Mouse (Mus musculus) heart, embryonic 12.5 days (tissue): ENCODE measurements around the gene Fam47e. TPM values are rescaled to one million over a fixed set of nuclear protein-coding genes. Genes with fewer than 3 reads are reported as not detected.

Source experiments
- ATAC-seq: fragments of 200-750 bp; cut with Nextera tagmentation; 2 replicates; pipeline ENCODE4 v1.8.0; 2017; ENCODE audit warnings: moderate TSS enrichment, moderate library complexity; ENCODE audit not compliant: insufficient number of reproducible peaks, low FRiP score
- H3K27ac ChIP-seq: fragments of 300-500 bp; sonication (generic); 2 replicates; pipeline ENCODE4 v1.5.1; 2016; ENCODE audit warnings: mild to moderate bottlenecking, moderate library complexity; ENCODE audit not compliant: poor library complexity, severe bottlenecking
- H3K27me3 ChIP-seq: fragments of 300-500 bp; sonication (generic); replicated peaks from 2 replicates; pipeline ENCODE4 v1.6.1; 2016; ENCODE audit warnings: mild to moderate bottlenecking, moderate library complexity
- H3K36me3 ChIP-seq: fragments of 300-500 bp; sonication (generic); 2 replicates; pipeline ENCODE4 v1.6.1; 2016; ENCODE audit warnings: mild to moderate bottlenecking, moderate library complexity
- H3K4me1 ChIP-seq: fragments of 300-500 bp; sonication (generic); replicated peaks from 2 replicates; pipeline ENCODE4 v1.6.1; 2016; ENCODE audit warnings: mild to moderate bottlenecking
- H3K4me2 ChIP-seq: fragments of 300-500 bp; sonication (generic); 2 replicates; pipeline ENCODE4 v1.6.1; 2016; ENCODE audit warnings: mild to moderate bottlenecking, moderate library complexity
- H3K4me3 ChIP-seq: fragments of 300-500 bp; sonication (generic); 2 replicates; pipeline ENCODE4 v1.5.1; 2016; ENCODE audit warnings: mild to moderate bottlenecking
- H3K9ac ChIP-seq: fragments of 300-500 bp; sonication (generic); 2 replicates; pipeline ENCODE4 v1.6.1; 2016; ENCODE audit warnings: mild to moderate bottlenecking, moderate library complexity
- H3K9me3 ChIP-seq: fragments of 300-500 bp; sonication (generic); replicated peaks from 2 replicates; pipeline ENCODE4 v1.6.1; 2016; ENCODE audit warnings: mild to moderate bottlenecking, moderate library complexity
- WGBS: fragments of 180-500 bp; shearing (Covaris S2); methylation state at CpG from one replicate; pipeline ENCODE4 v1.1.7; 2016; 5-methylcytosine and 5-hydroxymethylcytosine counted together
- polyA plus RNA-seq: library from polyadenylated mRNA; unstranded; fragments of >200 nt; fragmentation: Nextera tagmentation; extraction: Ambion mirVana; gene quantifications from 2 replicates; pipeline ENCODE4 v1.2.1, GENCODE M21; 2016

Fam47e gene
- polyA plus RNA-seq, 1 experiment from 2014 or later: not detected

- Histone ChIP-seq H3K36me3 (peaks cover 15% of the 10 kb centered on the region), H3K27ac (peak within 1 kb of the TSS; percentile 80), H3K4me2 (peak within 1 kb of the TSS; percentile 73), H3K4me1 (peaks cover 21% of the 10 kb centered on the region), H3K27me3 (0 out of 2 replicates have a peak, but pooled peaks cover 9% of the 10 kb centered on the region), H3K9me3 (no peaks in the 10 kb centered on the region), H3K4me3 (peak within 1 kb of the TSS; percentile 67), H3K9ac (peak within 1 kb of the TSS; percentile 83)
- under 1% methylated on average over 69 of the region's 69 CpGs for WGBS
- ATAC-seq: peak; percentile 92
These were observed 48.1 kb downstream of the Fam47e start, which contains the start of gene Stbd1 for GRCm38 (mm10) chr5:92602691-92603690. Gene Stbd1 (plus strand): TSS chr5:92603041.

- peaks cover 15% of the 10 kb centered on the region for H3K36me3 ChIP-seq
- H3K4me2 ChIP-seq: peak overlapping the region; percentile 73
- peaks cover 21% of the 10 kb centered on the region for H3K4me1 ChIP-seq
- no peak for ATAC-seq
- peak overlapping the region; percentile 67 for H3K4me3 ChIP-seq
- H3K9me3 ChIP-seq: no peaks in the 10 kb centered on the region
- 0 out of 2 replicates have a peak, but pooled peaks cover 9% of the 10 kb centered on the region for H3K27me3 ChIP-seq
- H3K9ac ChIP-seq: peak overlapping the region; percentile 83; the same call in 1 of the 2 replicates
- H3K27ac ChIP-seq: peak overlapping the region; percentile 80
- 56% methylated on average over 10 of the region's 10 CpGs for WGBS
These were observed 49.8 kb downstream of the Fam47e start for GRCm38 (mm10) chr5:92604452-92605247.

DNA sequence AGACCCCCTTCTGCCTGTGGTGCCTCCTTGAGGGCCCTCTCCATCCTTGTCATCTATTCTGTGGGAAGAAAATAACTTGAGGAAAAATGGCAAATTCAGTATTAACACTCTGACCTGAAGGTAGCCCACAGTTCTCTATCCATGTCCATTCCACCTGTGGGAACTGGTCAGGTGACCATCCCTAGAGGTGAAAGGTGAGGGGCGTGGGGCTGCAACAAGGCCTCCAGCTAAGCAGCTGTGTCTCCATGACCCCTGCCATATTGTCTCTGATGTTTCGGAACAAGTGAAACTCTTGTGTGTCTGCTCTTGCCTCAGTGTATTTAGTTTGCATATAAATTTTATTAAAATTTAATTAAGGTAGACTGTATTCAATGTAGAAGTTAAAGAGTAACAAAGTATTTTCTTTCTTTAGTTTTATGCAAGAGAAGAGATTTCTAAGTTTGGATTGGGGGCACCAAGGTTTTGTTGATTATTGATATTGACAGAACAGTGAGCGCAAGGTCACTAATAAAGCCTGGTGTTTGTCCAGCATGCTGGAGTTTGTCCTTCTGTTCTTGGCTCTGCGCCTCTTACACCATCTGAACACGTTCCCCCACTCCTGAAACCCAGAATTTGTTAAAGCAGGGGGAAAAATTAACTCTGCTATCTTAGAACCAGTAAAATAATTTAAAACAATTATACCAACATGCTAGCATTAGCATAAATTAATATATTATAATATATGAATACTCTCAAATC lies 52.8 kb downstream of the Fam47e start:
- H3K9ac ChIP-seq: no peak overlapping the region
- H3K4me3 ChIP-seq: no peak overlapping the region
- H3K4me1 ChIP-seq: peaks cover 21% of the 10 kb centered on the region
- no peaks in the 10 kb centered on the region for H3K9me3 ChIP-seq
- ATAC-seq: no peak
- 83% methylated on average over 5 of the region's 5 CpGs for WGBS
- no peak overlapping the region for H3K27ac ChIP-seq
- no peak overlapping the region for H3K4me2 ChIP-seq
- no peaks in the 10 kb centered on the region for H3K27me3 ChIP-seq
- H3K36me3 ChIP-seq: peaks cover 15% of the 10 kb centered on the region

DNA sequence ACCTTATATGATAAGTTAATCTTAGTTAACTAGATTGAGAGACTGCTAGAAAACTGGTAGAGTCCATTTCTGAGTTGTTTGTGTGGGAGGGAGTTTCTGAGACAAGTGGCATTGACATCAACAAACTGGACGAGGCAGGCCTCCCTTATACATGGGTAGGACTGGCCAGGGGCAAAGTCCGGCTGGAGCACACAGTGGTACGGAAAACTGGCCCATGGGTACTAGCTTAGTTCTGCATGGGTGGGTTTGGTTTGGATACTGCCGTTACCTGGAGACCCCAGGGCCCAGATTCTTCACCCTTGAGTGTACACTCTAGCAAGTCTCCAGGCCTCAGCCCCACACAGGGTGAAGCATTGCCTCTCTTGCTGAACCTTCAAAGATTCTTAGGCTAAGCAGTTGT lies 57.9 kb downstream of the Fam47e start:
- Histone ChIP-seq H3K27me3 (no peaks in the 10 kb centered on the region), H3K27ac (no peak overlapping the region), H3K9me3 (no peaks in the 10 kb centered on the region), H3K4me3 (no peak overlapping the region), H3K36me3 (no peaks in the 10 kb centered on the region), H3K9ac (no peak overlapping the region), H3K4me2 (no peak overlapping the region), H3K4me1 (no peaks in the 10 kb centered on the region)
- 82% methylated on average over 4 of the region's 4 CpGs for WGBS
- no peak for ATAC-seq

DNA sequence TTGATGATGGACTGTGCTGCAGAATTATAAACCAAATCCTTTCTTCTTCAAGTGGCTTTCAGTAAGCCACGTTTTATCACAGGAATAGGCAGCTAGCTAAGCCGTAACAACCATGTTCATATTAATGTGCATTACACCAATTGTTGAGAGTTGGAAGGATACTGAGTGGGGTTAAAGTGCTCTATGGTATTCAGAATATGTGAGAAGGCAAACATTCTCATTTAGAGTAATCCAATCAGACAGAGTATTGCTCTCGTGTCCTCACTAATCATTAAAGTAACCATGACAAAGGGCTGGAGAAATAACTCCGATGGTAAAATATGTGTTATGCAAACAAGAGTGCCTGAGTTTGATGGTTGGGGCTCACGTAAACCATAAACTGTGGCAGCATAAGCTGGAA lies 67.0 kb downstream of the Fam47e start:
- Histone ChIP-seq H3K4me2 (no peak overlapping the region), H3K27me3 (no peaks in the 10 kb centered on the region), H3K9ac (no peak overlapping the region), H3K4me3 (no peak overlapping the region), H3K27ac (no peak overlapping the region), H3K36me3 (no peaks in the 10 kb centered on the region), H3K4me1 (no peaks in the 10 kb centered on the region), H3K9me3 (peaks cover 6% of the 10 kb centered on the region)
- WGBS: 79% methylated on average over 5 of the region's 5 CpGs
- ATAC-seq: no peak

GRCm38 (mm10) chr5:92627896-92628295 lies 73.0 kb downstream of the Fam47e start:
- H3K4me3 ChIP-seq: no peak overlapping the region
- H3K9ac ChIP-seq: no peak overlapping the region
- H3K27ac ChIP-seq: peak overlapping the region; percentile 87
- peak; percentile 69 for ATAC-seq
- peak overlapping the region; percentile 32; the same call in 1 of the 2 replicates for H3K4me2 ChIP-seq
- WGBS: 28% methylated on average over 7 of the region's 7 CpGs
- no peaks in the 10 kb centered on the region for H3K27me3 ChIP-seq
- H3K4me1 ChIP-seq: peaks cover 14% of the 10 kb centered on the region
- no peaks in the 10 kb centered on the region for H3K36me3 ChIP-seq
- H3K9me3 ChIP-seq: peaks cover 6% of the 10 kb centered on the region

DNA sequence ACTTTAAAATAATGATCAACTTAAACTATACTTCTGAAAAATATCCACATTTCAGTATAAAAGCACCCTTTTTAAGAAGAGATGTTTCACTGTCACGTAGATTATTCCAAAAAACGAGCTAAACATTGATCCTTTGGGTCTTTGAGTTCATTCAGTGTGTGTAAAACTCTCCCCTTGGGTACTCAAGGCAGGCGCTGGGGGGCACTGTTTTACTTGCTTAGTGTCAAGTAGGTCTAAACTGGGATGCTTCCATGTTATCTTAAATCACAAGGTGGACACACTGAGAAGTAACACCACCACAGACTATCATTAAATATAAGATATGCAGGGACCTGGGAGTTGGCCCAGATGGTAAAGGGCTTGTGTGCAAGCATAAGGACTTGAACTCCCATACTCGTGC lies 78.7 kb downstream of the Fam47e start:
- Histone ChIP-seq H3K4me1 (peaks cover 6% of the 10 kb centered on the region), H3K4me3 (no peak overlapping the region), H3K27ac (no peak overlapping the region), H3K27me3 (no peaks in the 10 kb centered on the region), H3K4me2 (no peak overlapping the region), H3K36me3 (no peaks in the 10 kb centered on the region), H3K9ac (no peak overlapping the region), H3K9me3 (no peaks in the 10 kb centered on the region)
- 51% methylated on average over 4 of the region's 4 CpGs for WGBS
- no peak for ATAC-seq

- whole genome bisulfite sequencing: 77% methylated on average over 3 of the region's 3 CpGs
- no peaks in the 10 kb centered on the region for H3K36me3 ChIP-seq
- H3K9me3 ChIP-seq: no peaks in the 10 kb centered on the region
- H3K4me2 ChIP-seq: no peak overlapping the region
- no peak overlapping the region for H3K9ac ChIP-seq
- no peaks in the 10 kb centered on the region for H3K4me1 ChIP-seq
- no peak for ATAC-seq
- H3K27me3 ChIP-seq: no peaks in the 10 kb centered on the region
- H3K27ac ChIP-seq: no peak overlapping the region
- no peak overlapping the region for H3K4me3 ChIP-seq
These were observed 80.0 kb downstream of the Fam47e start for GRCm38 (mm10) chr5:92634916-92635315.

DNA sequence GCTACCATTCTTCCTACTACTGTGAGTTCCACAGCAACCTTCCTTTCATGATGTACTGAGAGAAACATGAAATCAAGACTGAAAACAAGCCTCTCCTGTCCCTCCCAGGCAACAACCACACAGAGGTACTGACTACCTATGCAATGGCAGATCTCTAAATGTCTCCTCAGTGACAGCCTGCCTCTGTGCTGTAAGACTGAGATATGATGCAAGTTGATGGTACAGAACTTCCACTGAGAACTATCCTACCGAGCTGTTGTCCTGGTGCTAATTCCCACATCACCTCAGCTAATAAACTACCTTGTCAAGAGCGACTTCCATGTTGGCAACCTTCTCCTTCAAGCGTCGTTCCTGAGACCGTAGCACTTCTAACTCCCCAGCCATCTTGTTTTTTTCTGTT lies 81.0 kb downstream of the Fam47e start:
- H3K9ac ChIP-seq: no peak overlapping the region
- no peaks in the 10 kb centered on the region for H3K9me3 ChIP-seq
- H3K4me3 ChIP-seq: no peak overlapping the region
- WGBS: 78% methylated on average over 5 of the region's 5 CpGs
- no peak overlapping the region for H3K4me2 ChIP-seq
- H3K4me1 ChIP-seq: no peaks in the 10 kb centered on the region
- H3K36me3 ChIP-seq: no peaks in the 10 kb centered on the region
- no peak for ATAC-seq
- H3K27me3 ChIP-seq: no peaks in the 10 kb centered on the region
- H3K27ac ChIP-seq: no peak overlapping the region

DNA sequence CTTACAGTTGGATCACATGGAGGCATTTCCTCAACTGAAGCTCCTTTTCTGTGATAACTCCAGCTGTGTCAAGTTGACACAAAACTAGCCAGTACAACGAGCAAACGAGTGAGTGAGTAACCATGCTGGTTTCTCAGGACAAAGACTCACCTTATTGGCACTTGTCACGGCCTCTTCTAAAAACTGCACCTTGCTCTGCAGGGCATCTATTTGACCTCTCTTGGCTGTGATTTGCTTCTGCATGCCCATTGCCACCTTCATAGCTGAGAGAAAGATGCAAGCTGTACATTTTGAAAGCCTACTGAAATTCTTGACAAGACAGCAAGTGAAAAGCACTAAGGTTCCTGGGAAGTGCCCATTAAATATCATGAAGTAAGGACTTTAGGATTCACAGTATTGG lies 86.0 kb downstream of the Fam47e start:
- H3K4me2 ChIP-seq: no peak overlapping the region
- no peaks in the 10 kb centered on the region for H3K27me3 ChIP-seq
- no peak for ATAC-seq
- no peak overlapping the region for H3K9ac ChIP-seq
- no peaks in the 10 kb centered on the region for H3K9me3 ChIP-seq
- H3K4me3 ChIP-seq: no peak overlapping the region
- H3K36me3 ChIP-seq: no peaks in the 10 kb centered on the region
- H3K27ac ChIP-seq: no peak overlapping the region
- 0 out of 2 replicates have a peak, but pooled peaks cover 3% of the 10 kb centered on the region for H3K4me1 ChIP-seq
- 80% methylated on average over 3 of the region's 3 CpGs for WGBS
